Mouse (Mus musculus) midbrain, embryonic 11.5 days (tissue): ENCODE measurements at regions not wholly inside any gene's neighbourhood (a gene's known extent, or its start where the extent isn't known, plus 50 kb on each side); places are given as distances from the start of the nearest gene placed in this dataset.
A peak's percentile ranks its signal among the peaks of the same experiment; 100 is the strongest.

Source experiments
- ATAC-seq: fragments of 200-750 bp; cut with Nextera tagmentation; 2 replicates; pipeline ENCODE4 v1.8.0; 2017; ENCODE audit warnings: moderate TSS enrichment, moderate library complexity; ENCODE audit not compliant: low FRiP score
- DNase-seq: peaks from one replicate; pipeline ENCODE4 v3.0.0; 2015; ENCODE audit warnings: low spot score; ENCODE audit errors: missing footprints
- H3K27ac ChIP-seq: fragments of 300-500 bp; sonication (generic); 2 replicates; pipeline ENCODE4 v1.5.1; 2014; ENCODE audit warnings: low read depth, low read length
- H3K27me3 ChIP-seq: fragments of 300-500 bp; sonication (generic); 2 replicates; pipeline ENCODE4 v1.6.1; 2014; ENCODE audit warnings: mild to moderate bottlenecking, low read length, moderate library complexity, mixed read lengths; ENCODE audit not compliant: control insufficient read depth, insufficient read depth
- H3K36me3 ChIP-seq: fragments of 300-500 bp; sonication (generic); 2 replicates; pipeline ENCODE4 v1.6.1; 2014; ENCODE audit warnings: mild to moderate bottlenecking, low read length, moderate library complexity, mixed read lengths; ENCODE audit not compliant: control insufficient read depth, insufficient read depth
- H3K4me1 ChIP-seq: fragments of 300-500 bp; sonication (generic); 2 replicates; pipeline ENCODE4 v1.6.1; 2014; ENCODE audit warnings: low read length; ENCODE audit not compliant: control insufficient read depth, insufficient read depth
- H3K4me2 ChIP-seq: fragments of 300-500 bp; sonication (generic); 2 replicates; pipeline ENCODE4 v1.6.1; 2014; ENCODE audit warnings: mild to moderate bottlenecking, moderate library complexity
- H3K4me3 ChIP-seq: fragments of 300-500 bp; sonication (generic); 2 replicates; pipeline ENCODE4 v1.5.1; 2014; ENCODE audit warnings: low read depth, low read length
- H3K9ac ChIP-seq: fragments of 300-500 bp; sonication (generic); 2 replicates; pipeline ENCODE4 v1.6.1; 2014; ENCODE audit warnings: low read length
- H3K9me3 ChIP-seq: fragments of 300-500 bp; sonication (generic); 2 replicates; pipeline ENCODE4 v1.6.1; 2016; ENCODE audit warnings: low read length; ENCODE audit not compliant: control insufficient read depth
- WGBS: fragments of 180-500 bp; shearing (Covaris S2); extraction: QIAGEN DNeasy Blood & Tissue Kit; methylation state at CpG from one replicate; pipeline ENCODE4 v1.1.7; 2014; 5-methylcytosine and 5-hydroxymethylcytosine counted together

DNA sequence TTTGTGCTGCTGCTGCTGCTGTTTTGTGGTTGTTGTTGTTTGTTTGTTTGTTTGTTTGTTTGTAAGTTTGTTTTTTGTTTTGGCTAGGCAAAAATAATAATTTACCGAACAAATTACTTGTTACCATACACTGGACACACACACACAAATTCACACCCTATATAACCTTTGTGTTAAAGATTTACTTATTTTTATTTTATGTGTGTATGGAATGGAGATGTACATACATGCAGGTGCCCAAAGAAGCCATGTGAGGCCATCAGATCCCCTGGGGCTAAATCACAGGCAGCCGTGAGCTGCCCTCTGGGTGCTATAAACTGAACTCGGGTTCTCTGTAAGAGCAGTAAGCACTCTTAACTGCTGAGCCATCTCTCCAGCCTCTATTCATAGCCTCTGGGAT, 56.0 kb downstream of the Pttg1 start:
- 90% methylated on average over 3 of the region's 3 CpGs for WGBS
- ATAC-seq (no peak), DNase-seq (no peak)
- Histone ChIP-seq H3K4me2 (no peak overlapping the region), H3K27me3 (no peaks in the 10 kb centered on the region), H3K27ac (no peak overlapping the region), H3K4me3 (no peak overlapping the region), H3K36me3 (no peaks in the 10 kb centered on the region), H3K4me1 (no peaks in the 10 kb centered on the region), H3K9me3 (no peaks in the 10 kb centered on the region), H3K9ac (no peak overlapping the region)

DNA sequence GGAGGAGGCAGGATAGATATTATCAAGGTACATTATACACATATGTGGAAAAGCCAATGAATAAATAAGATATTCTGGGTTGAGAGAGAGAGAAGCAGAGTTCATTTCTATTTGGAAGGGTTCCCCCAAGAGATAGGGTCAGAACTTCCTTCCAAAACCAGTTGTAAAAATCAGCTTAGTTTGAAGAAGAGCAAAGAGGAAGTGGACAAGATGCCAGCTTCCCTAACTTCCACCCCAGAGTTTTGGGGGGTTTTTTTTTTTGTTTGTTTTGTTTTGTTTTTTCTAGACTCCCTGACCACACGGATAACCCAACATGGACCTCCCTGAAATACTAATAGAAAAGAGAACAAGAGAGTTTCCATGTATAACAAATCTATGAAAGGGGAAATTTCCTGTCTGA, 57.7 kb downstream of the Pttg1 start:
- WGBS = 92% methylated on average over 1 of the region's 1 CpGs

DNA sequence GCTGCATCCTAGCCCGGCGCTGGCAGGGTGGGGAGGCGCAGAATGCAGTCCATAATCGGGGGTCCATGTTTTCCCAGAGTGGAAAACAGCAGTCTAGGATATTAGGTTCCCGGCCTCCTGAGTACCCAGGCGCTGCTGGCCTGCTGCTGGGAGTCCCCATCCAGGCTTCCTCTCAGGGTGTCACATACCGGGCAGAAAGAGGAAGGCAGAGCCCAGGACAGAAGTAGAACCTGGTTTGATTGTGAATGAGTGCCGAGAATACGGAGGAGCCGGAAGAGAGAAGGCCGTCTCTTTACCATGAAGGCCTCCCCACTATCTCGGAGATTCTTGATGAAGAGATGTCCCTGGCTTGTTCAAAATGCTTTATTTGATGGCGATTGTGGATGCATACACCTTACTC, 64.2 kb downstream of the Pttg1 start:
- no peak for DNase-seq
- no peak overlapping the region for H3K4me2 ChIP-seq
- H3K27ac ChIP-seq = no peak overlapping the region
- no peaks in the 10 kb centered on the region for H3K36me3 ChIP-seq
- WGBS = 73% methylated on average over 13 of the region's 13 CpGs
- ATAC-seq = no peak
- H3K27me3 ChIP-seq = no peaks in the 10 kb centered on the region
- no peak overlapping the region for H3K4me3 ChIP-seq
- H3K9ac ChIP-seq = no peak overlapping the region
- H3K4me1 ChIP-seq = no peaks in the 10 kb centered on the region
- H3K9me3 ChIP-seq = no peaks in the 10 kb centered on the region

More for the DNA sequence above, 57.7 kb downstream of the Pttg1 start:
- H3K36me3 ChIP-seq = no peaks in the 10 kb centered on the region
- H3K4me1 ChIP-seq = no peaks in the 10 kb centered on the region
- ATAC-seq (no peak), DNase-seq (no peak)
- no peaks in the 10 kb centered on the region for H3K27me3 ChIP-seq
- H3K9ac ChIP-seq = no peak overlapping the region
- H3K27ac ChIP-seq = no peak overlapping the region
- no peak overlapping the region for H3K4me2 ChIP-seq
- no peaks in the 10 kb centered on the region for H3K9me3 ChIP-seq
- H3K4me3 ChIP-seq = no peak overlapping the region

DNA sequence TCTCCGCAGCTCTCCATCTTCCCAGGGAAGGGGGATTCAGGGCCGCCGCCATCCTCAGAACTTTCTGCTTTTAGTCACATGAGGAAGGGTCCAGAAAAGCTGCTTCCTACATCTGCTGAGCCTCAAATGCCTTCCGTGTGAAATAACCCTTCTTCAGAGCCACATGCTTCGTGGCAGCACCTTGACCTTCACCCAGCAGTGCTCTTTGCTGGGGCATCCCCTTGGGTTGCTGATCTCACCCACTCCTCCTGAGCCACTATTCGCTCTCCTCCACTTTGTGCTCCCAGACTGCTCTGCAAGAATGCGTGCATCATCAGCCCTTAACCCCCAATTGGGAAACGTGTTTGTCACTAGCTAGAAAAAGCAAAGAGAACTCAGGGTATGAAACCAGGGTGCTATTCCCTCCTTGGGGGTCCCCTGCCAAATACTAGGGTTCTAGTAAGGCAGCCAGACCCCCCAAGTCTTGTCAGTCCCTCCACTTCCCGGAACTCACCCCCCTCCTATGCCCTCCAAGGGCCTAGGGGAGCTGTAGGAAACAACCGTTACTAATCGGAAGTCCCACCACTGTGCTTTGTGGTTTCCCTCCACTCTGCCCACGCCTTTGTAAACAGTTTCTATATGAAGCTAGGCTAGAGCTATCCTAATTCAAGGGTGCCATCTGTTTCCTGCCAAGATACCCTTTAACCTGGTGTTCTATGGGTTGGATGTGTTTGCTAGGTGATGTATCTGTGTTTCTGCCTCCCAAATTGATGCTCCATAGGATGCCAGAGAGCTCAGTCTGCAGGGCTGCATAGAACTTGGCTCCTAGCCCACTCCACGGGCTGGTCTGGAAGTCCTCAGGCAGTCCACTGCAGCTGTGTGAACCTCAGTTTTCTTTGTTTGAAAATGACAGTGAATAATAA, 67.4 kb downstream of the Pttg1 start:
- Histone ChIP-seq H3K4me3 (no peak overlapping the region), H3K9me3 (no peaks in the 10 kb centered on the region), H3K9ac (no peak overlapping the region), H3K36me3 (no peaks in the 10 kb centered on the region), H3K4me1 (no peaks in the 10 kb centered on the region), H3K4me2 (no peak overlapping the region), H3K27ac (no peak overlapping the region), H3K27me3 (no peaks in the 10 kb centered on the region)
- ATAC-seq = no peak
- WGBS = 81% methylated on average over 13 of the region's 13 CpGs
- no peak for DNase-seq

DNA sequence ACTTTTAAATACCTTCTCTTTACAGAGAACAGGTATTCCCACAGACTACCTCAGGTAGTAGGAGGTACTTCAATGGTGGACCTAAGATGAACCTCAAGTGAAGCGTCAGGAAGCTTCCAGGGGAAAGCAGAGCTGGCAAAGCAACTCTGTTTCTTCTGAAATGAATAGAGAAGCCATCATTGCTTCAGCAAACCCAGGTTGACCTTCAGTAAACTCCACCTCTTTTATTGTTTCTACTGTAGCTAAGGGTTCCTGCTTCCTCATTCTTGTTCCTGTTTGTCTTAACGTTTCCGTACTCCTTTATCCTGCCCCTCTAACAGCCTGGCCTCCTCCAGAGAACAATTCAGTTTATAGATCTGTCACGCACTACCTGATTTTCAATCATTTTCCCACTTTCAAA, 72.4 kb downstream of the Pttg1 start:
- Histone ChIP-seq H3K9me3 (no peaks in the 10 kb centered on the region), H3K36me3 (no peaks in the 10 kb centered on the region), H3K4me2 (no peak overlapping the region), H3K27me3 (no peaks in the 10 kb centered on the region), H3K27ac (no peak overlapping the region), H3K4me3 (no peak overlapping the region), H3K9ac (no peak overlapping the region), H3K4me1 (peaks cover 12% of the 10 kb centered on the region)
- DNase-seq = no peak
- ATAC-seq = no peak
- 72% methylated on average over 4 of the region's 4 CpGs for WGBS

DNA sequence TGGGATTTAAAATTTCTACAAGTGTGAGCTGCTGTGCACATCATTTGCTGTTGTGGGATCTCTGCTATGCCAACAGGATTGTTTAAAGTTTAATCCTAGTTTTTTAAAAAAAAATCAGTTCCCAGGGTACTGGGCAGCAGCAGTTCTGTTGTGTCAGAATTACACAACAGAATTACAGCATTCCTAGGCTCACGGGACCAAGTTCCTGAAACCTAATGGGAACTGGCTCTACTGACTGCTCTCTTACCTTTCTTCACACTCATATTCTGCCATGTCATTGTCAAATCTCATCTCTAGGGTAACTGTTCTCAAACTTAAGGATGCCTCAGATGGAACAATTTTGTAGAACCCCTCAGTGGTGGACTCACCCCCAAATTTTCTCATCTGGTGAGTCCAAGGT, 73.0 kb downstream of the Pttg1 start:
- Histone ChIP-seq H3K4me3 (no peak overlapping the region), H3K9ac (no peak overlapping the region)
- ATAC-seq = no peak

DNA sequence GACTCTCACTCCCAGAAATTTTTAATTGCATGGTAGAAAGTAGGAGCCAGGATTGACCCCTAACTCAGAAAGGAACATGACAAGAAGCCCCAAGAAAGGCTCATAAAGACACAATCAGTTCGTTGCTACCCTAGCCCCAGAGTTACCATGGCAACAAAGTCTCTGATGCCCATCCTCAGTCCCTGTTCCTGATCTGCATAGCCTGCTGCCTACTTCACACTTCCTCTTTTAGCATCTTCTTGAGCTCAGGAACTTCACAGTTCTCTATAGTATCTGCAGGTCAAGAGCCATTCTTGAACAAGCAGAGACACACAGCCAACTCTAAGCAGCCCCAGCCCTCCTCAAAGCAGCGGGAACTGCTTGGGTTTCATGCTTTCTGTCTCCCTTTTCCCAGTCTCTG, 74.2 kb downstream of the Pttg1 start:
- Histone ChIP-seq H3K36me3 (no peaks in the 10 kb centered on the region), H3K4me1 (peaks cover 12% of the 10 kb centered on the region), H3K9ac (no peak overlapping the region), H3K27ac (no peak overlapping the region), H3K9me3 (no peaks in the 10 kb centered on the region), H3K4me2 (no peak overlapping the region), H3K27me3 (no peaks in the 10 kb centered on the region), H3K4me3 (no peak overlapping the region)
- DNase-seq = no peak
- no peak for ATAC-seq
- WGBS = 60% methylated on average over 2 of the region's 2 CpGs

More for the DNA sequence above, 73.0 kb downstream of the Pttg1 start:
- no peak overlapping the region for H3K4me2 ChIP-seq
- peaks cover 12% of the 10 kb centered on the region for H3K4me1 ChIP-seq
- no peak overlapping the region for H3K27ac ChIP-seq
- no peaks in the 10 kb centered on the region for H3K36me3 ChIP-seq
- whole genome bisulfite sequencing = 88% methylated on average over 1 of the region's 1 CpGs
- H3K27me3 ChIP-seq = no peaks in the 10 kb centered on the region
- no peaks in the 10 kb centered on the region for H3K9me3 ChIP-seq
- no peak for DNase-seq

DNA sequence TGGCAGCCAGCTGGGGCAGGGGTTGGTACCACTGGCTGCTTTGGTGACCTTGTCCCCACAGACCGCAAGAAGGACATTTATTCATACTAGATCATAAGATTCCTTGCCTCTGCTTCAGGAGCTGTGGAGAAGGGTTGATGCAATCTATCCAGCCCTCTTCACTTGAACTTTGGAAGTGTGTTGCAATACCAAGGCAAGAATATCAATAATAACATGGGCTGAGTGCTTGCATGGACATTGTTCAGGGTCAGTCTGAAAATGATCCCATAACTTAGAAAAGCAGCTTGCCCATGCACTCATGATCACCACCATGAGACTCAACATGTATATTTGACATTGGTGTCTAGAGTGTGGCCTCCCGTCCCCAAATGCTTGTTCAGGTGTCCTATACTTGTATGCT, 74.7 kb downstream of the Pttg1 start:
- DNase-seq = no peak
- Histone ChIP-seq H3K4me1 (peaks cover 12% of the 10 kb centered on the region), H3K36me3 (no peaks in the 10 kb centered on the region), H3K4me2 (no peak overlapping the region), H3K4me3 (no peak overlapping the region), H3K27ac (no peak overlapping the region), H3K9ac (no peak overlapping the region), H3K9me3 (no peaks in the 10 kb centered on the region), H3K27me3 (no peaks in the 10 kb centered on the region)
- 95% methylated on average over 2 of the region's 2 CpGs for WGBS
- ATAC-seq = no peak

DNA sequence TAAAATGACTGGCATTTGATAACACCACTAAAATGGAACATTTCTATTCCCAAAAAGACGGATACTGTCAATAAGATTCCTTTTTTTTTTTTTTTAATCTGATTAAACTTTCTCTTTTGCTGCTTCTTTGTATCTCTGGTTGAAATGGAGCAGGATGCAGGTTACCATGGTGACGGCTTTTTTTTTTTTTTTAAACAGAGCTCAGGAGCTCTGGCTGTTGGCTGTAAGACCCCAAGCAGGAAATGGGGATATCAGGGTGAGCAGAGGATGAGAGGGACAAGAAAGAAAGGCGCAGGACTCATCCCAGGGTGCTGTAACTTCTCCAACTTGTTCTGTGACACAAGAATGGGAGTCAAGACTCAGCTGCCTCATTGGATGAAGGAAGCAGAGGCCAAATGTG, 75.8 kb downstream of the Pttg1 start:
- Histone ChIP-seq H3K36me3 (no peaks in the 10 kb centered on the region), H3K27me3 (no peaks in the 10 kb centered on the region), H3K9me3 (no peaks in the 10 kb centered on the region), H3K4me1 (peaks cover 12% of the 10 kb centered on the region), H3K9ac (no peak overlapping the region), H3K4me3 (no peak overlapping the region), H3K4me2 (no peak overlapping the region), H3K27ac (no peak overlapping the region)
- 37% methylated on average over 3 of the region's 3 CpGs for WGBS
- peak; percentile 89 for DNase-seq
- ATAC-seq = peak; percentile 63
